Mouse (Mus musculus): ENCODE data around the gene Fndc9. TPM values are rescaled to one million over a fixed set of nuclear protein-coding genes. Genes with fewer than 3 reads are reported as not detected.

The Fndc9 gene
- polyA plus RNA-seq, 1 experiment, result 0.05 TPM

- DNase-seq (ENCODE audit: low read depth), result no peak
Observed at GRCm38 (mm10) chr11:46276168-46276567, 40.8 kb downstream of the Fndc9 start.

DNA sequence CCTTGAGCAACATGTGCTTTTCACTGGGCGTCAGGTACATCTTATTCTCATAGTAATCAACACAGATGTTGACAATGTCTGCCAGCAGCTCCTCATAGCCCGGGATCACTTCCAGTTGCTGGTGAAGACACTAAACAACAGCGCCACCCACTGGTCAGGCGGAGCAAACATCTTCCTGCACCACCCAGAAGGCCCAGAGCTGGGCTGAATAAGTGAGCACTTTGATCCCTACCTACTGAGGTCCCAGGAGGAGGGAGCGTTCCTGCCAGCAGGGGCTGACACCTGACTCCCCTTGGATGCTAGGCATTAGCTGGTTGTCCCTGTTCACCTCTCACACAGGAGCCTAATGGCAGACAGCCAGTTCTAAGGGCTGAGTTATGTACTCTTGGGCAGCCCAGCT, 41.4 kb downstream of the Fndc9 start:
- DNase-seq (ENCODE audit: low read depth), result no peak

- DNase-seq (ENCODE audit: low read depth), result no peak
Observed at GRCm38 (mm10) chr11:46278140-46278539, 42.8 kb downstream of the Fndc9 start.

GRCm38 (mm10) chr11:46278709-46279108, 43.4 kb downstream of the Fndc9 start:
- DNase-seq (ENCODE audit: low read depth), result no peak

GRCm38 (mm10) chr11:46282612-46283011, 47.3 kb downstream of the Fndc9 start:
- no peak for DNase-seq (ENCODE audit: low read depth)

DNA sequence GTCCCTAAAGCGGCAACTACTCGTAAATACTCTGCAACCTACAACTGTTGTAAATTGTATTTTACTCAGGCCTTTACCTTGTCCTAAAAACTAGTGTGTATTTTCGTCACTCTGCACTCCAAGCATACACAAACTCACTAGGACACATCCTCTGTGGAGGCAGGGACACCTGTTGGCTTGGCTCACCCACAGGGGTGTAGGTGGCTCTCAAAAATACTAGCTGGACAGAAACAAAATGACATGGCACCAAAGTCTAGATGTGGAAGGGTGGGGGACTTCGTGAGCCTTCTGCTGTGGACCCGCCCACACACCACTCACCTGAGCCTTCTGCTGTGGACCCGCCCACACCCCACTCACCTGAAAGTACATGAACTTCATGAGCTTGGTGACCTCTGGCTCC, 48.5 kb downstream of the Fndc9 start:
- DNase-seq (ENCODE audit: low read depth), result no peak

- no peak for DNase-seq (ENCODE audit: low read depth)
Observed at GRCm38 (mm10) chr11:46286803-46287202, 51.5 kb downstream of the Fndc9 start.

- DNase-seq (ENCODE audit: low read depth), result no peak
Observed at GRCm38 (mm10) chr11:46288091-46288490, 52.8 kb downstream of the Fndc9 start.

GRCm38 (mm10) chr11:46289022-46289421, 53.7 kb downstream of the Fndc9 start:
- no peak for DNase-seq (ENCODE audit: low read depth)

Other genes starting within 250 kb of the Fndc9 start
- 11.5 and 13.8 TPM in 2 replicates for gene Gm12166, start 183.2 kb upstream of the Fndc9 start, polyA plus RNA-seq (2012; rRNA removed)
- gene Adam19, start 179.5 kb upstream of the Fndc9 start, polyA plus RNA-seq (2012; rRNA removed), result 7.4 and 8.6 TPM in 2 replicates
- gene Nipal4, start 69.0 kb upstream of the Fndc9 start, polyA plus RNA-seq (2012; rRNA removed), result 3.3 and 4.4 TPM in 2 replicates
- 1.5 and 2.7 TPM in 2 replicates for gene Cyfip2, start 77.3 kb downstream of the Fndc9 start, polyA plus RNA-seq (2012; rRNA removed)
- 0.19 and 0.20 TPM in 2 replicates for gene Itk, start 154.0 kb downstream of the Fndc9 start, polyA plus RNA-seq (2012; rRNA removed)
- 0.31 and 0.37 TPM in 2 replicates for gene Fam71b, start 161.0 kb downstream of the Fndc9 start, polyA plus RNA-seq (2012; rRNA removed)
- gene Med7, start 201.4 kb downstream of the Fndc9 start, polyA plus RNA-seq (2012; rRNA removed), result 15.2 and 15.9 TPM in 2 replicates
- 0.14 and 0.22 TPM in 2 replicates for gene Havcr2, start 219.4 kb downstream of the Fndc9 start, polyA plus RNA-seq (2012; rRNA removed)